Mouse (Mus musculus): ENCODE results near the gene Nrxn1. TPM values are rescaled to one million over a fixed set of nuclear protein-coding genes. Genes with fewer than 3 reads are reported as not detected.

Nrxn1 gene
- total RNA-seq, 1 experiment, result 2.9 TPM

GRCm38 (mm10) chr17:90696071-90696800 is 396.6 kb downstream of the Nrxn1 start:
- no peaks in the 10 kb centered on the region for H3K9me3 ChIP-seq (ENCODE audit: control insufficient read depth, insufficient read depth, low read depth, low read length)
- H3K4me3 ChIP-seq (ENCODE audit: insufficient read depth in 1 of 2, low read depth in 1 of 2, low read length in 2 of 2, poor library complexity in 1 of 2, severe bottlenecking in 1 of 2), result no peak overlapping the region
- H3K36me3 ChIP-seq (ENCODE audit: control insufficient read depth, insufficient read depth, low read length, poor library complexity, severe bottlenecking), result no peaks in the 10 kb centered on the region
- in situ Hi-C loops (cut with MboI; ENCODE audit: low sequenced_read_pairs in 2 of 2, unreplicated experiment in 2 of 2), result no loop called here
- peak; percentile 74 for TF ChIP-seq MAFK (IDR thresholded peaks at IDR 0.05; ENCODE audit: insufficient read depth, low read depth, low read length)
- no peak for TF ChIP-seq CHD2 (IDR thresholded peaks at IDR 0.05; ENCODE audit: low read depth, low read length)
- peak; percentile 28 for DNase-seq (ENCODE audit: low read depth, low spot score)
- no peak overlapping the region for H3K9ac ChIP-seq (ENCODE audit: insufficient read depth, low read depth, low read length, poor library complexity, severe bottlenecking)
- H3K27ac ChIP-seq (ENCODE audit: insufficient read depth, low read depth, low read length, poor library complexity, severe bottlenecking), result peak overlapping the region; percentile 42; the same call in 1 of the 2 replicates
- 0 out of 4 replicates have a peak, but pooled peaks cover 0 to 2% of the 10 kb centered on the region in 2 experiments for H3K4me1 ChIP-seq (ENCODE audit: control insufficient read depth in 2 of 2, insufficient read depth in 2 of 2, low read length in 2 of 2, poor library complexity in 1 of 2)

GRCm38 (mm10) chr17:90695086-90695584 is 397.7 kb downstream of the Nrxn1 start:
- Histone ChIP-seq H3K36me3 (ENCODE audit: control insufficient read depth, insufficient read depth, low read length, poor library complexity, severe bottlenecking) (no peaks in the 10 kb centered on the region), H3K9ac (ENCODE audit: insufficient read depth, low read depth, low read length, poor library complexity, severe bottlenecking) (no peak overlapping the region), H3K9me3 (ENCODE audit: control insufficient read depth, insufficient read depth, low read depth, low read length) (no peaks in the 10 kb centered on the region), H3K4me3 (ENCODE audit: insufficient read depth in 1 of 2, low read depth in 1 of 2, low read length in 2 of 2, poor library complexity in 1 of 2, severe bottlenecking in 1 of 2) (no peak overlapping the region), H3K4me1 (ENCODE audit: control insufficient read depth in 2 of 2, insufficient read depth in 2 of 2, low read length in 2 of 2, poor library complexity in 1 of 2) (0 out of 4 replicates have a peak, but pooled peaks cover 0 to 2% of the 10 kb centered on the region in 2 experiments), H3K27ac (ENCODE audit: insufficient read depth, low read depth, low read length, poor library complexity, severe bottlenecking) (no peak overlapping the region)
- in situ Hi-C loops (cut with MboI; ENCODE audit: low sequenced_read_pairs in 2 of 2, unreplicated experiment in 2 of 2), result no loop called here
- TF ChIP-seq MAFK (IDR thresholded peaks at IDR 0.05; ENCODE audit: insufficient read depth, low read depth, low read length) (no peak), CHD2 (IDR thresholded peaks at IDR 0.05; ENCODE audit: low read depth, low read length) (no peak), ZNF384 (IDR thresholded peaks at IDR 0.05; ENCODE audit: low read depth, low read length) (no peak), HCFC1 (IDR thresholded peaks at IDR 0.05; ENCODE audit: borderline replicate concordance, insufficient read depth, low read length) (no peak), ZC3H11A (IDR thresholded peaks at IDR 0.05; ENCODE audit: borderline replicate concordance, low read depth, low read length) (no peak)
- DNase-seq (ENCODE audit: low read depth, low spot score), result no peak

- in situ Hi-C loops (cut with MboI; ENCODE audit: low sequenced_read_pairs in 2 of 2, unreplicated experiment in 2 of 2), result no loop called here
- Histone ChIP-seq H3K27ac (ENCODE audit: insufficient read depth, low read depth, low read length, poor library complexity, severe bottlenecking) (no peak overlapping the region), H3K9me3 (ENCODE audit: control insufficient read depth, insufficient read depth, low read depth, low read length) (no peaks in the 10 kb centered on the region), H3K9ac (ENCODE audit: insufficient read depth, low read depth, low read length, poor library complexity, severe bottlenecking) (no peak overlapping the region), H3K36me3 (ENCODE audit: control insufficient read depth, insufficient read depth, low read length, poor library complexity, severe bottlenecking) (no peaks in the 10 kb centered on the region), H3K4me3 (ENCODE audit: insufficient read depth in 1 of 2, low read depth in 1 of 2, low read length in 2 of 2, poor library complexity in 1 of 2, severe bottlenecking in 1 of 2) (no peak overlapping the region), H3K4me1 (ENCODE audit: control insufficient read depth in 2 of 2, insufficient read depth in 2 of 2, low read length in 2 of 2, poor library complexity in 1 of 2) (no peaks in the 10 kb centered on the region)
- TF ChIP-seq ZC3H11A (IDR thresholded peaks at IDR 0.05; ENCODE audit: borderline replicate concordance, low read depth, low read length), result no peak
- TF ChIP-seq HCFC1 (IDR thresholded peaks at IDR 0.05; ENCODE audit: borderline replicate concordance, insufficient read depth, low read length), result no peak
- no peak for TF ChIP-seq CHD2 (IDR thresholded peaks at IDR 0.05; ENCODE audit: low read depth, low read length)
- no peak for TF ChIP-seq ZNF384 (IDR thresholded peaks at IDR 0.05; ENCODE audit: low read depth, low read length)
- DNase-seq (ENCODE audit: low read depth, low spot score), result no peak
Observed at GRCm38 (mm10) chr17:90684172-90684571, 408.7 kb downstream of the Nrxn1 start.

GRCm38 (mm10) chr17:90681019-90681418 is 411.9 kb downstream of the Nrxn1 start:
- in situ Hi-C loops (cut with MboI; ENCODE audit: low sequenced_read_pairs in 2 of 2, unreplicated experiment in 2 of 2), result no loop called here
- TF ChIP-seq CHD2 (IDR thresholded peaks at IDR 0.05; ENCODE audit: low read depth, low read length), result no peak
- no peak for TF ChIP-seq HCFC1 (IDR thresholded peaks at IDR 0.05; ENCODE audit: borderline replicate concordance, insufficient read depth, low read length)
- no peak for TF ChIP-seq ZNF384 (IDR thresholded peaks at IDR 0.05; ENCODE audit: low read depth, low read length)
- no peak for TF ChIP-seq MAFK (IDR thresholded peaks at IDR 0.05; ENCODE audit: insufficient read depth, low read depth, low read length)
- no peak for TF ChIP-seq ZC3H11A (IDR thresholded peaks at IDR 0.05; ENCODE audit: borderline replicate concordance, low read depth, low read length)
- no peak for DNase-seq (ENCODE audit: low read depth, low spot score)
- H3K4me3 ChIP-seq (ENCODE audit: insufficient read depth in 1 of 2, low read depth in 1 of 2, low read length in 2 of 2, poor library complexity in 1 of 2, severe bottlenecking in 1 of 2), result no peak overlapping the region
- no peak overlapping the region for H3K27ac ChIP-seq (ENCODE audit: insufficient read depth, low read depth, low read length, poor library complexity, severe bottlenecking)
- H3K9me3 ChIP-seq (ENCODE audit: control insufficient read depth, insufficient read depth, low read depth, low read length), result no peaks in the 10 kb centered on the region
- no peak overlapping the region for H3K9ac ChIP-seq (ENCODE audit: insufficient read depth, low read depth, low read length, poor library complexity, severe bottlenecking)
- no peaks in the 10 kb centered on the region for H3K36me3 ChIP-seq (ENCODE audit: control insufficient read depth, insufficient read depth, low read length, poor library complexity, severe bottlenecking)
- no peaks in the 10 kb centered on the region for H3K4me1 ChIP-seq (ENCODE audit: control insufficient read depth in 2 of 2, insufficient read depth in 2 of 2, low read length in 2 of 2, poor library complexity in 1 of 2)

Measured in ES-E14 (cell line).